Mouse (Mus musculus): ENCODE measurements around the gene Zfp651. TPM values are rescaled to one million over a fixed set of nuclear protein-coding genes. Genes with fewer than 3 reads are reported as not detected.

The Zfp651 gene
- total and polyA plus RNA-seq, 2 experiments from 2014 or later, result 22.8 to 59.7 TPM

DNA sequence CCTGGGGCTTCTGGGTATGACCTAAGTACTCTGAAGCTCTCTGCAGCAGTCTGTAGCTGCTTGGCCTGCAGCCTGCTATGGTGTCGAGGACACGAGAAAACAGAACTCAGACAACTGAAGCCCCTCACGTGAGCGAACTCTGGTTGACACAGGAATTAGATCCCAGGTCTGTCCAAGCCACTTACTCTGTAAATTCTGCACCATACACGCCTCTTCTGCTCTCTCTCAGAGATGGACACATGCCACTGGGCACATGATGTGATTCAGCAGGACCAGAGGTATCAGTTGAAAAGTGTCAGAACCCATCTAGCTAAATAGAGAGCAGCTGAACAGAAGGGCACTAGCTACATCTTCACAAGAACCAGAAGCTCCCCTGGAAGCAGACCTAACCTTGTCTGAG, 13.3 kb downstream of the Zfp651 start:
- Histone ChIP-seq H3K4me1 (ENCODE audit: insufficient read depth, low read length) (no peaks in the 10 kb centered on the region), H3K9ac (replicated peaks; ENCODE audit: low read length, poor library complexity, severe bottlenecking) (no peak overlapping the region), H3K27me3 (ENCODE audit: insufficient read depth, low read length) (peaks cover 7% of the 10 kb centered on the region; the same call in 1 of the 2 replicates), H3K36me3 (ENCODE audit: insufficient read depth, low read length) (peaks cover 20% of the 10 kb centered on the region), H3K27ac (ENCODE audit: low read depth, low read length) (no peak overlapping the region), H3K4me2 (ENCODE audit: low read depth, low read length, poor library complexity, severe bottlenecking) (no peak overlapping the region), H3K4me3 (ENCODE audit: low read depth, low read length) (no peak overlapping the region), H3K9me3 (ENCODE audit: low read length) (no peaks in the 10 kb centered on the region)
- ATAC-seq (ENCODE audit: low FRiP score) (no peak), DNase-seq (ENCODE audit: low spot score) (no peak)
- WGBS, result 69% methylated on average over 5 of the region's 5 CpGs
- TF ChIP-seq CTCF (IDR thresholded peaks at IDR 0.05), result no peak

DNA sequence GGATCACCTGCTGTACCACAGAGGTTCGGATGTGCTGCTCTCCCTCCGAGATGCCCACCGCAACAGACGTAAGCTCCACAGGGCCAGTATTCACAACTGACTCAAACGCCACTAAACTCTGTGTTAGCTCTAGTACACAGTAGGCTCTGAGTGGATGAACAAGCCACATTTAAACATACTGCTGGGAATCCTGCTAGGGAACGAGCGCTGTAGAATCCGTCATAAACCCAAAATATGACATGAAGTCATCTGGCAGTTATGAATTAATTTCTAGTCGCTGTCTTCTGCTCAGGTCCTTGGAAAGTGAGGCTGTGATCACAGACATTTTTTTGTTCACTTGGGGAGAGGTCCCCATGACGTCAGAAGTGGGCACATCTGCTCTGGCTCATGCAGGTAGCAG, 16.8 kb downstream of the Zfp651 start:
- H3K36me3 ChIP-seq (ENCODE audit: insufficient read depth, low read length), result no peaks in the 10 kb centered on the region
- H3K27ac ChIP-seq (ENCODE audit: low read depth, low read length), result no peak overlapping the region
- no peak overlapping the region for H3K9ac ChIP-seq (replicated peaks; ENCODE audit: low read length, poor library complexity, severe bottlenecking)
- peaks cover 18% of the 10 kb centered on the region for H3K27me3 ChIP-seq (ENCODE audit: insufficient read depth, low read length)
- TF ChIP-seq CTCF (IDR thresholded peaks at IDR 0.05), result no peak
- no peak for ATAC-seq (ENCODE audit: low FRiP score)
- no peak overlapping the region for H3K4me2 ChIP-seq (ENCODE audit: low read depth, low read length, poor library complexity, severe bottlenecking)
- no peak for DNase-seq (ENCODE audit: low spot score)
- 83% methylated on average over 10 of the region's 10 CpGs for WGBS
- no peaks in the 10 kb centered on the region for H3K9me3 ChIP-seq (ENCODE audit: low read length)
- H3K4me1 ChIP-seq (ENCODE audit: insufficient read depth, low read length), result no peaks in the 10 kb centered on the region
- no peak overlapping the region for H3K4me3 ChIP-seq (ENCODE audit: low read depth, low read length)

DNA sequence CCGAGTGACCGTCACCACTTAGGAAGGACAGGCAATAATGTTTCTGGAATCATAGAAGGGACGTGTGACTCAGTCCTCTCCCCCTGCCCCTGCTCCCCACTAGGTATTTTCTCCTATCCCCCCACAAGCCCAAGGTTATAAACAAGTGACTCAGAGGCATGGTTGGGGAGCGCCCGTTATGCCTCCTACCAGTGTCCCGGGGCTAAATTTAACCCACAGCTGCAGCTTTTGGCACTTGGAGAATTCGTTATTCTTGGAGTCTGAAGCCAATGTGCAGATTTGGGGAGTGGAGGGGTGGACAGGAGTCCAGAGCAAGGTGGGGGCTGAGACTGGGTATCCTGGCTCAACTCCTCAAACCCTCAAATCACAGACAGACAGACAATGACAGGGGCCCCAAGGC, 17.4 kb downstream of the Zfp651 start:
- no peak overlapping the region for H3K4me2 ChIP-seq (ENCODE audit: low read depth, low read length, poor library complexity, severe bottlenecking)
- H3K27me3 ChIP-seq (ENCODE audit: insufficient read depth, low read length), result peaks cover 18% of the 10 kb centered on the region
- no peak for TF ChIP-seq CTCF (IDR thresholded peaks at IDR 0.05)
- no peak overlapping the region for H3K9ac ChIP-seq (replicated peaks; ENCODE audit: low read length, poor library complexity, severe bottlenecking)
- no peak for DNase-seq (ENCODE audit: low spot score)
- WGBS, result 82% methylated on average over 7 of the region's 7 CpGs
- no peak overlapping the region for H3K4me3 ChIP-seq (ENCODE audit: low read depth, low read length)
- no peaks in the 10 kb centered on the region for H3K9me3 ChIP-seq (ENCODE audit: low read length)
- no peaks in the 10 kb centered on the region for H3K4me1 ChIP-seq (ENCODE audit: insufficient read depth, low read length)
- H3K27ac ChIP-seq (ENCODE audit: low read depth, low read length), result no peak overlapping the region
- no peak for ATAC-seq (ENCODE audit: low FRiP score)
- H3K36me3 ChIP-seq (ENCODE audit: insufficient read depth, low read length), result no peaks in the 10 kb centered on the region

DNA sequence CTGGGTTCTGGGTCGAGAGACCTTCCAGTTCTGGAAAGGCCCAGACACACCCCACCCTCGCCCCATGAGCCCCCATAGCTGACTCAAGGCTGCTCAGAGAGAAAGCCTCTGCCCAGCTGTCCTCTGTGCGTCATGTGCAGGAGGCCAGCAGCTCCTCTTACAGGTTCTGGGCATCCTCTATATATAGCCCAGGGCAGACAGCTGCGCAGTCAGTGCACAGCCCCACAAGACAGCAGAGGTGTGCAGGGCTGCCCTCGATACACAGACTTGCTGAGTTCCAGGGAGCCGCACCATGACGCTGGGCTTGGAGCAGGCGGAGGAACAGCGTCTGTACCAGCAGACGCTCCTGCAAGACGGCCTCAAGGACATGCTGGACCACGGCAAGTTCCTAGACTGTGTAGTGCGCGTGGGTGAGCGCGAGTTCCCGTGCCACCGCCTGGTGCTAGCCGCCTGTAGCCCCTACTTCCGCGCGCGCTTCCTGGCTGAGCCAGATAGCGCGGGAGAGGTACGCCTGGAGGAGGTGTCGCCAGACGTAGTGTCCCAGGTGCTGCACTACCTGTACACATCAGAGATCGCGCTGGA, 18.4 kb downstream of the Zfp651 start, which contains the start of gene Klhl40:
Gene Klhl40 (plus strand): TSS at position 124 of the 582 bp plus-strand sequence.
- Histone ChIP-seq H3K9ac (replicated peaks; ENCODE audit: low read length, poor library complexity, severe bottlenecking) (no peak within 1 kb of the TSS; the same call in 1 of the 2 replicates), H3K4me2 (ENCODE audit: low read depth, low read length, poor library complexity, severe bottlenecking) (peak within 1 kb of the TSS; percentile 55), H3K4me1 (ENCODE audit: insufficient read depth, low read length) (no peaks in the 10 kb centered on the region), H3K27me3 (ENCODE audit: insufficient read depth, low read length) (peaks cover 18% of the 10 kb centered on the region), H3K36me3 (ENCODE audit: insufficient read depth, low read length) (no peaks in the 10 kb centered on the region), H3K27ac (ENCODE audit: low read depth, low read length) (no peak within 1 kb of the TSS), H3K9me3 (ENCODE audit: low read length) (no peaks in the 10 kb centered on the region), H3K4me3 (ENCODE audit: low read depth, low read length) (peak within 1 kb of the TSS; percentile 33)
- ATAC-seq (ENCODE audit: low FRiP score) (peak; percentile 61), DNase-seq (ENCODE audit: low spot score) (no peak)
- 22% methylated on average over 28 of the region's 30 CpGs for WGBS
- no peak for TF ChIP-seq CTCF (IDR thresholded peaks at IDR 0.05)

DNA sequence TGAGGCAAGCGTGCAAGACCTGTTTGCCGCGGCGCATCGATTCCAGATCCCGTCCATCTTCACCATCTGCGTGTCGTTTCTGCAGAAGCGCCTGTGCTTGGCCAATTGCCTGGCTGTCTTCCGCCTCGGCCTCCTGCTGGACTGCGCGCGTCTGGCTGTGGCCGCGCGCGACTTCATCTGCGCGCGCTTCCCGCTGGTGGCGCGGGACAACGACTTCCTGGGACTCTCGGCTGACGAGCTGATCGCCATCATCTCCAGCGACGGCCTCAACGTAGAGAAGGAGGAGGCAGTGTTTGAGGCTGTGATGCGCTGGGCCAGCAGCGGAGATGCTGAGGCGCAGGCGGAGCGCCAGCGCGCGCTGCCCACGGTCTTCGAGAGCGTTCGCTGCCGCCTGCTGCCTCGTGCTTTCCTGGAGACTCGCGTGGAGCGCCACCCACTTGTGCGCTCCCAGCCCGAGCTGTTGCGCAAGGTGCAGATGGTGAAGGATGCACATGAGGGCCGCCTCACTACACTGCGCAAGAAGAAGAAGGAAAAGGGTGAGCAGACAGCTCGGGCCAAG, 19.0 kb downstream of the Zfp651 start:
- peak; percentile 19; the same call in 1 of the 2 replicates for TF ChIP-seq CTCF (IDR thresholded peaks at IDR 0.05)
- H3K9me3 ChIP-seq (ENCODE audit: low read length), result no peaks in the 10 kb centered on the region
- H3K4me1 ChIP-seq (ENCODE audit: insufficient read depth, low read length), result no peaks in the 10 kb centered on the region
- H3K36me3 ChIP-seq (ENCODE audit: insufficient read depth, low read length), result no peaks in the 10 kb centered on the region
- H3K27me3 ChIP-seq (ENCODE audit: insufficient read depth, low read length), result peaks cover 18% of the 10 kb centered on the region
- H3K4me2 ChIP-seq (ENCODE audit: low read depth, low read length, poor library complexity, severe bottlenecking), result peak overlapping the region; percentile 55
- ATAC-seq (ENCODE audit: low FRiP score) (peak; percentile 59), DNase-seq (ENCODE audit: low spot score) (peak; percentile 70)
- H3K27ac ChIP-seq (ENCODE audit: low read depth, low read length), result no peak overlapping the region
- H3K9ac ChIP-seq (replicated peaks; ENCODE audit: low read length, poor library complexity, severe bottlenecking), result no peak overlapping the region; the same call in 1 of the 2 replicates
- 13% methylated on average over 54 of the region's 54 CpGs for WGBS
- H3K4me3 ChIP-seq (ENCODE audit: low read depth, low read length), result peak overlapping the region; percentile 33

DNA sequence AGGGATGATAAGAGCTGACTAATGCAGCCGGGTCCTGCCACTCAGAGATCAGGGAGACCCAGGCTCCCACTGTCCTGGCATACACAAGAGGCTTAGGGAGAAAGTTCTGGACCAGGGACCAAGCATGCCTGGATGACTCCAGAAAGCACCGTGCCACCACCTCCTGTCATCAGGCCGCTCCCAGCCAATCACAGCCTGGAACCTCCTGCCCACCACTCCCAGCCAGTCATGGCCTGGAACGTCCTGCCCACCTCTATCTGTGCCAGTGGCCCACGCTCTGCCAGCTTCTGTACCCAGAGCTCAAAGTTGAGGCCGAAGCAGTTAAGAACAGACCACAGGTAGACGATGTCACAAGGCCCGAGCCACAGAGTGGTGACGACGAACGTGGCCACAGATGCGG, 25.7 kb downstream of the Zfp651 start:
- no peak overlapping the region for H3K27ac ChIP-seq (ENCODE audit: low read depth, low read length)
- H3K4me2 ChIP-seq (ENCODE audit: low read depth, low read length, poor library complexity, severe bottlenecking), result no peak overlapping the region
- H3K27me3 ChIP-seq (ENCODE audit: insufficient read depth, low read length), result peaks cover 6% of the 10 kb centered on the region
- no peaks in the 10 kb centered on the region for H3K4me1 ChIP-seq (ENCODE audit: insufficient read depth, low read length)
- no peak overlapping the region for H3K4me3 ChIP-seq (ENCODE audit: low read depth, low read length)
- no peak overlapping the region for H3K9ac ChIP-seq (replicated peaks; ENCODE audit: low read length, poor library complexity, severe bottlenecking)
- TF ChIP-seq CTCF (IDR thresholded peaks at IDR 0.05), result no peak
- WGBS, result 88% methylated on average over 12 of the region's 12 CpGs
- ATAC-seq (ENCODE audit: low FRiP score) (no peak), DNase-seq (ENCODE audit: low spot score) (no peak)
- no peaks in the 10 kb centered on the region for H3K36me3 ChIP-seq (ENCODE audit: insufficient read depth, low read length)
- H3K9me3 ChIP-seq (ENCODE audit: low read length), result no peaks in the 10 kb centered on the region

All from midbrain, postnatal 0 days (tissue).